Mouse (Mus musculus): Measurements from ENCODE around the gene Car10.

Car10 gene

GRCm38 (mm10) chr11:93646216-93646615 lies 548.4 kb downstream of the Car10 start:
- H3K36me3 ChIP-seq (ENCODE audit: control insufficient read depth, insufficient read depth, low read length, poor library complexity, severe bottlenecking), result no peaks in the 10 kb centered on the region
- no peaks in the 10 kb centered on the region for H3K27me3 ChIP-seq (ENCODE audit: control insufficient read depth, insufficient read depth, low read length, poor library complexity, severe bottlenecking)
- DNase-seq (ENCODE audit: low read depth, low spot score), result no peak

Measured in splenic B cell, adult 2 months (primary cell).